Mouse (Mus musculus) heart, postnatal 36 days (tissue): ENCODE data around the gene A630010A05Rik. TPM values are rescaled to one million over a fixed set of nuclear protein-coding genes. Genes with fewer than 3 reads are reported as not detected.
"Not testable (repeated sequence)": the region's sequence is repeated elsewhere in the genome, so short reads cannot be mapped to it uniquely, and the experiment has no call there.

Experiments used
- DNase-seq, 2 experiments: peaks; one replicate each; pipeline ENCODE4 v3.0.0; 2021 to 2022
- intact Hi-C: fragments of 180-260 bp; cut with DNase I; formaldehyde crosslinking; loops from one replicate; pipeline ENCODE4 v1.15.1; 2025
- total RNA-seq, 2 experiments: library from RNA; stranded (reverse); gene quantifications; 2 replicates each; pipeline ENCODE4 v1.2.3; 2021

Gene A630010A05Rik
- total RNA-seq = not detected

DNA sequence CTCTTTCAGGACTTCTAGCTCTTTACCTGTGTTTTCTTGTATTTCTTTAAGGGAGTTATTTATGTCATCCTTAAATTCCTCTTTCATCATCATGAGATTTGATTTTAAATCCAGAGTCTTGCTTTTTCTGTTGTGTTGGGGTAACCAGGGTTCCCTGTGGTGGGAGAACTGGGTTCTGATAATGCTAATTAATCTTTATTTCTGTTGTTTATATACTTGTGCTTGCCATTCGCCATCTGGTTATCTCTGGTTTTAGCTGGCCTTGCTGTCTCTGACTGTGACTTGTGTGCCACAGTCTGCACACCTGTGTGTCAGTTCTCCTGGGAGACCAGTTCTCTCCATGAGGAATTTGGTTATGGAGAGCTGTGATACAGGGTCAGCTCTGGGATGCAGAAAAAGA, at the start of gene A630010A05Rik:
Gene A630010A05Rik (plus strand): TSS at position 301 of the 400 bp plus-strand sequence.
- intact Hi-C loops = no loop called here
- no peak for DNase-seq

- intact Hi-C loops = no loop called here
- no peak for DNase-seq
Measured at GRCm38 (mm10) chr16:14535766-14536165, 26.4 kb upstream of the A630010A05Rik start.

DNA sequence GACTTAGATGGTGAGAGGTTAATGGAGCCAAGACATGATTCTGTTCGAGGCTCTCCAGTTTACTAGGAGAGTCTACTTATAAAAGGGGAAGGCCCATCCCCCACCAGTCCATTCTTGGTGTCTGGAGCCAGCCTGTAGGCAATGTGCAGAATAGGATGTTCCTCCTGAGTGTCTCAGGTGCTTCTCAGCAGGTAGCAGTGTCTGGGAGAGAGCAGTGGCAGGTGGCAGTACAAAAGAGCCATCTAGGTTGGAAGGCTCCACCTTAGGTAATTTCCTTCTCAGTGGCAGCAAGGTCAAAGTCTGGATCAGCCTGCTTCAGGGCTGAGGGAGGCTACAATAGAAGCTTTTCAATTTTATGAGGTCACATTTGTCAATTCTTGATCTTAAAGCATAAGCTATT, 4.9 kb upstream of the A630010A05Rik start:
- DNase-seq, intact Hi-C loops: not testable (repeated sequence)

Other genes with a start within 250 kb of the A630010A05Rik start
- 10 to 100 TPM; 58.7 to 69.8 TPM for gene Fopnl, start 244.9 kb upstream of the A630010A05Rik start, total RNA-seq
- gene Abcc1, start 200.8 kb upstream of the A630010A05Rik start, total RNA-seq = 10 to 100 TPM; 23.5 to 24.5 TPM